Mouse (Mus musculus): ENCODE results near the gene Alcam.

DNA sequence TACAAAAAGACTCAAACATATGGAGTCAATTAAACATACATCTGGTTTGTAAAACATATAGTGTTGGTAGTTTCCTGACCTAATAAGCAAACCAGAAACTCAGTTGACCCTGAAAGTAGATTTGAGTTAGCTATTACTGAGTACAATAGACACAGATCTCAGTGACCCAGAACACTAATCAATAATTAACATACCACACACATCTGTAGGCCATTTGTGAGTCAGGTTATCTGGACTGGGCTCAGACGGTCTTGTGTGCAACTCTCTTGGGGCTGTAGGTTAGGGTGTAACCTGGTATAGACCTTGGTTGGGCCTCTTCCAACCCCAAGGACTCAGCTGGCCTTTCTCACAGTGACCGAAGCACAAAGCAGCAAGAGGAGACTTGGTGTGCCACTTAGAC is 211.7 kb downstream of the Alcam start:
- no peak for TF ChIP-seq POLR2A (IDR thresholded peaks at IDR 0.05; ENCODE audit: low read depth, low read length)
- TF ChIP-seq CTCF (conservative IDR thresholded peaks at IDR 0.05; ENCODE audit: insufficient read depth, insufficient read length, low read depth, low read length): no peak

All from kidney, adult 2 months (tissue).